Mouse (Mus musculus): ENCODE results near the gene Adrb1. TPM values are rescaled to one million over a fixed set of nuclear protein-coding genes. Genes with fewer than 3 reads are reported as not detected.

Adrb1 gene
- total RNA-seq, 2 experiments from 2014 or later = not detected

- no peak for ATAC-seq (replicated peaks; ENCODE audit: low FRiP score, poor library complexity, severe bottlenecking)
Observed at GRCm38 (mm10) chr19:56701404-56702033, 20.5 kb upstream of the Adrb1 start.

- no peak for ATAC-seq (replicated peaks; ENCODE audit: low FRiP score, poor library complexity, severe bottlenecking)
Observed at GRCm38 (mm10) chr19:56702039-56702438, 20.0 kb upstream of the Adrb1 start.

- ATAC-seq (replicated peaks; ENCODE audit: low FRiP score, poor library complexity, severe bottlenecking) = no peak
Observed at GRCm38 (mm10) chr19:56703238-56704097, 18.5 kb upstream of the Adrb1 start.

- no peak for ATAC-seq (replicated peaks; ENCODE audit: low FRiP score, poor library complexity, severe bottlenecking)
Observed at GRCm38 (mm10) chr19:56705026-56705675, 16.8 kb upstream of the Adrb1 start.

DNA sequence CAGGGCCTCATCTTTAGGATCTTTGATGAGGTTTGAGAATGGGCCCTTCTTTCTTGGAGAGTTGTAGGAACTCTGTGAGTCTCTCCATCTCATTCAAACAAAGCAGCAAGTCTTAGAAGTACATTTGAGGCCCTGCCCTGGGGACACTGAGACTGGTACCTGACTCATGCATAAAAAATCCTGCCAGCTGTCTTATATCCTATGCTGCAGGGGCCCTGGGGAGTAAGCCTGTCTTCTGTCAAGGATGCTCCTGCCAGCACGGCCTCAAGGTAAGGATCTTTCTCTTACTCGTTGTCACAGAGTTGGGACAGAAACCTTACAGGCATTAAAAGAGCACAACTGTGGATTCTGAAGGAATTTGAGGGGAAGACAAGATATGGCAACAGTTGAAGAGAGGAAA, 13.2 kb upstream of the Adrb1 start:
- ATAC-seq (replicated peaks; ENCODE audit: low FRiP score, poor library complexity, severe bottlenecking) = no peak

DNA sequence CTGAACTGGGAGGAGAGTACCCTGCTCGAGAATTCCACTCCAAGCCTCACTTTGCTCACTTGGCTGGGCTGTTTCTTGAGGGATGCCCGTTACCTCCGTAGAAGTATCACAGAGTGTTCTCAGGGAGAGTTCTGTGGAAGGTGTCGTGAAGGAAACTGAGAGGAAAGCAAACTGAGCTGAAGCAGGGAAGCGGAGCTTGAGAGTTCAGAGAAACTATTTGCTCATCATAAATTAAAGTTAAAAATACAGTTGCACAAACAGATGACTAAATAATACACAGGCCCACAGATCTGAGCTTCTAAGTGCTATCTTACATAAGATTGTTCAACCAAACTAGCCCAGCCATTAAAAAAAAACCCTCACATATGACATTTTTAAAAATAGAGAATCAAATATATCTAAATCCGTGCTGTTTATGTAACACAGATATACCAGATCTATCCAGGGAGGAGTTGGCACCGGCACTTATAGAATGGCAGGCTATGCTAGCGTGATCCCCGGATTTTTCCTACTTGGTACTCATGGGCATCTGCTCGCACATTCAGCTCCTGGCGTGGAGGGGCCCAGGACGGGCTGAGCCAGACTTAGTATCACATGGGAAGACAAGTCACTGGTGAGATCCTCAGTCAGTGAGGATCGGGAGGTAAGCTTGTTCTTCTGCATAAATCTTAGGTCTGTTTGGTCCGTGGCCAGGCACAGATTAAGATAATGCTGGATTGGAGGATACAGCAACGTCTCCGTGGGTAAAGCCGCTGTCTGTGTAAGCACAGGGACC, 11.7 kb upstream of the Adrb1 start:
- ATAC-seq (replicated peaks; ENCODE audit: low FRiP score, poor library complexity, severe bottlenecking) = no peak

- ATAC-seq (replicated peaks; ENCODE audit: low FRiP score, poor library complexity, severe bottlenecking) = no peak
Observed at GRCm38 (mm10) chr19:56713613-56714012, 8.4 kb upstream of the Adrb1 start.

DNA sequence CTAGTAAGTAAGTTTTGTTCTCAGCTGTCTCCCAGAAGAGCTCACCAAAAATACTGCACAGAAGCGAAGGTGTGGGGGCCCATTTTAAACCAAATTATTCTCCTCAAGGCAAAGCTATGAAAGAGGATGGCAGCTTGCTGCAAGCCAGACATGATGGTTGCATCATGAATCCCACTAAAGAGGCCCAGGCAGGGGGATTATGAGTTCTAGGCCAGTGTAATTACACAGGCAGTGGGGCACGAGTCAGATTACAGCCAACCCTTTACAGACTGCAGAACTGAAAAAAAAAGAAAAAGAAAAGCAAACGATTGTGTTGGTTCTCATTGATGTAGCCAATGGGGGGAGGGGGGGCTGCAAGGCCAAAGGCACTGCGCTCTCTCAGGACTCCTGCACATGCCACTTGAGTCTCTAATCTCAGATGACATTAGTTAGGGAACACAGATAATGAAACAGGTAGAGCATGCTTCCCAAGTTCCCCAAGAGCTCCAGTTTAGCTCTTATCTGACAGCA, 7.3 kb upstream of the Adrb1 start:
- ATAC-seq (replicated peaks; ENCODE audit: low FRiP score, poor library complexity, severe bottlenecking) = no peak

DNA sequence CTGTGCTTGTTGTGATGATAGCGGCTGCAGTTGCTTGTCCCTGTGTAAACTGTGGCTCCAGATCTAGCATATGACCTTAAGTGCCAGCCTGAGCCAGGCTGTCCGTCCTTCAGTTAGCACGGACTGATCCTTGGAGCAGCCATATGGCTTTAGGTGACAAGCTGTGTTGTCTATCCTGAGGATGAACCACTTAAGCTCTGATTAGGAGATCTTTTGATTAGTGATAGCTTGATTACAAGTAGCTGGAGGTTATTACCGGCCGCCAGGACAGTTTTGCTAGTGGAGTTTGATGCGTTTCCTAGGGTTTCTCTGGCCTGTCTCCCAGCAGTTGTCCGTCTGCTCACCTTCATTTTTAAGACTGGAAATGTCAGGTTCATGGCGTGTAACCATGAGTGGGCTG, 4.0 kb upstream of the Adrb1 start:
- no peak for ATAC-seq (replicated peaks; ENCODE audit: low FRiP score, poor library complexity, severe bottlenecking)

- ATAC-seq (replicated peaks; ENCODE audit: low FRiP score, poor library complexity, severe bottlenecking) = no peak
Observed at GRCm38 (mm10) chr19:56720882-56721281, 1.1 kb upstream of the Adrb1 start.

GRCm38 (mm10) chr19:56722291-56722707, 300 bp downstream of the Adrb1 start:
- ATAC-seq (replicated peaks; ENCODE audit: low FRiP score, poor library complexity, severe bottlenecking) = no peak

DNA sequence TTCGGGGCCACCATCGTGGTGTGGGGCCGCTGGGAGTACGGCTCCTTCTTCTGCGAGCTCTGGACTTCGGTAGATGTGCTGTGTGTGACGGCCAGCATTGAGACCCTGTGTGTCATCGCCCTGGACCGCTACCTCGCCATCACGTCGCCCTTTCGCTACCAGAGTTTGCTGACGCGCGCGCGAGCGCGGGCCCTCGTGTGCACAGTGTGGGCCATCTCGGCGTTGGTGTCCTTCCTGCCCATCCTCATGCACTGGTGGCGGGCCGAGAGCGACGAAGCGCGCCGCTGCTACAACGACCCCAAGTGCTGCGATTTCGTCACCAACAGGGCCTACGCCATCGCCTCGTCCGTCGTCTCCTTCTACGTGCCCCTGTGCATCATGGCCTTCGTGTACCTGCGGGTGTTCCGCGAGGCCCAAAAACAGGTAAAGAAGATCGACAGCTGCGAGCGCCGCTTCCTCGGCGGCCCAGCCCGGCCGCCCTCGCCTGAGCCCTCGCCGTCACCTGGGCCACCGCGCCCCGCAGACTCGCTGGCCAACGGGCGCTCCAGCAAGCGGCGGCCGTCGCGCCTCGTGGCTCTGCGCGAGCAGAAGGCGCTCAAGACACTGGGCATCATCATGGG, 822 bp downstream of the Adrb1 start:
- no peak for ATAC-seq (replicated peaks; ENCODE audit: low FRiP score, poor library complexity, severe bottlenecking)

- no peak for ATAC-seq (replicated peaks; ENCODE audit: low FRiP score, poor library complexity, severe bottlenecking)
Observed at GRCm38 (mm10) chr19:56723331-56724125, 1.5 kb downstream of the Adrb1 start.

DNA sequence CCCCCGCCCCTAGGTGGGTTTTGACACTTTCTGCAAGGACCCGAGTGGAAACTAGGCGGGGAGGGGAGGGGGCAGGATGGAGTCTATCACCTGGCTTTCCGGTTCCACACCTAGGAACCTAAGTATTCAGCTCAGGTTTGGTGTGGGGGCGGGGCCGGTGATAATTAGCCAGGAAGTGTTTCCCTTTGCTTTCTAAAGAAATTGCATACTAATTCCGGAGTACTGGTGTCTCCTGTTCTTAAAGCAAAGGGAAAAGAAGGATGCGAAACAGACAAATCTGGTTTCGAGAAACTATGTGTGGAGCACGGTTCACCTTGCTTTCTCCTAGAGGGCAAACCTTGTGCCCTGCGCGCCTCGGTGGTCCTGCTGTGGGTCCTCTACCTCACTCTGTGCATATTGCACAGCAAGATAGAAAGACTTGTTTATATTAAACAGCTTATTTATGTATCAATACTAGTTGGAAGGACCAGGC, 2.2 kb downstream of the Adrb1 start:
- no peak for ATAC-seq (replicated peaks; ENCODE audit: low FRiP score, poor library complexity, severe bottlenecking)

- no peak for ATAC-seq (replicated peaks; ENCODE audit: low FRiP score, poor library complexity, severe bottlenecking)
Observed at GRCm38 (mm10) chr19:56727170-56727877, 5.3 kb downstream of the Adrb1 start.

GRCm38 (mm10) chr19:56734033-56734572, 12.1 kb downstream of the Adrb1 start:
- no peak for ATAC-seq (replicated peaks; ENCODE audit: low FRiP score, poor library complexity, severe bottlenecking)

GRCm38 (mm10) chr19:56735747-56736146, 13.7 kb downstream of the Adrb1 start:
- ATAC-seq (replicated peaks; ENCODE audit: low FRiP score, poor library complexity, severe bottlenecking) = no peak

GRCm38 (mm10) chr19:56736287-56736686, 14.3 kb downstream of the Adrb1 start:
- no peak for ATAC-seq (replicated peaks; ENCODE audit: low FRiP score, poor library complexity, severe bottlenecking)
